Mouse (Mus musculus) erythroblast, embryonic 14.5 days (primary cell): ENCODE results near the gene Stat6. TPM values are rescaled to one million over a fixed set of nuclear protein-coding genes. Genes with fewer than 3 reads are reported as not detected.

ENCODE experiments used
- H3K27me3 ChIP-seq: 2 replicates; pipeline ENCODE4 v1.6.1; 2012; ENCODE audit warnings: inconsistent platforms; ENCODE audit not compliant: control insufficient read depth
- H3K36me3 ChIP-seq: 2 replicates; pipeline ENCODE4 v1.6.1; 2012; ENCODE audit warnings: mild to moderate bottlenecking, inconsistent platforms; ENCODE audit not compliant: control insufficient read depth
- H3K4me1 ChIP-seq: 2 replicates; pipeline ENCODE4 v1.6.1; 2012; ENCODE audit warnings: inconsistent platforms; ENCODE audit not compliant: control insufficient read depth
- H3K4me3 ChIP-seq: replicated peaks from 2 replicates; pipeline ENCODE3; 2012; ENCODE audit warnings: moderate library complexity, mild to moderate bottlenecking, inconsistent platforms
- H3K9me3 ChIP-seq: 2 replicates; pipeline ENCODE4 v1.6.1; 2012; ENCODE audit warnings: low read length, inconsistent platforms, mixed read lengths; ENCODE audit not compliant: control insufficient read depth
- GATA1 ChIP-seq: IDR thresholded peaks from 2 replicates; pipeline ENCODE4 v1.6.1; 2012; ENCODE audit warnings: low read length, inconsistent platforms, mixed read lengths
- TAL1 ChIP-seq: IDR thresholded peaks from 3 replicates; pipeline ENCODE4 v1.6.1; 2012; ENCODE audit warnings: low read length, inconsistent platforms, mixed read lengths
- polyA plus RNA-seq: library from polyadenylated mRNA; stranded (reverse); fragments of >175 nt; gene quantifications from 2 replicates; pipeline ENCODE4 v1.2.3, GENCODE M21; 2012

Stat6 gene
- polyA plus RNA-seq, 1 experiment, result 1.2 TPM

GRCm38 (mm10) chr10:127612079-127612775, 30.6 kb upstream of the Stat6 start:
- H3K4me3 ChIP-seq, result no peak overlapping the region
- TF ChIP-seq TAL1 (no peak), GATA1 (no peak)
- no peaks in the 10 kb centered on the region for H3K9me3 ChIP-seq
- H3K4me1 ChIP-seq, result peaks cover 4% of the 10 kb centered on the region
- peaks cover 3% of the 10 kb centered on the region; the same call in 1 of the 2 replicates for H3K36me3 ChIP-seq
- peaks cover 26% of the 10 kb centered on the region for H3K27me3 ChIP-seq

DNA sequence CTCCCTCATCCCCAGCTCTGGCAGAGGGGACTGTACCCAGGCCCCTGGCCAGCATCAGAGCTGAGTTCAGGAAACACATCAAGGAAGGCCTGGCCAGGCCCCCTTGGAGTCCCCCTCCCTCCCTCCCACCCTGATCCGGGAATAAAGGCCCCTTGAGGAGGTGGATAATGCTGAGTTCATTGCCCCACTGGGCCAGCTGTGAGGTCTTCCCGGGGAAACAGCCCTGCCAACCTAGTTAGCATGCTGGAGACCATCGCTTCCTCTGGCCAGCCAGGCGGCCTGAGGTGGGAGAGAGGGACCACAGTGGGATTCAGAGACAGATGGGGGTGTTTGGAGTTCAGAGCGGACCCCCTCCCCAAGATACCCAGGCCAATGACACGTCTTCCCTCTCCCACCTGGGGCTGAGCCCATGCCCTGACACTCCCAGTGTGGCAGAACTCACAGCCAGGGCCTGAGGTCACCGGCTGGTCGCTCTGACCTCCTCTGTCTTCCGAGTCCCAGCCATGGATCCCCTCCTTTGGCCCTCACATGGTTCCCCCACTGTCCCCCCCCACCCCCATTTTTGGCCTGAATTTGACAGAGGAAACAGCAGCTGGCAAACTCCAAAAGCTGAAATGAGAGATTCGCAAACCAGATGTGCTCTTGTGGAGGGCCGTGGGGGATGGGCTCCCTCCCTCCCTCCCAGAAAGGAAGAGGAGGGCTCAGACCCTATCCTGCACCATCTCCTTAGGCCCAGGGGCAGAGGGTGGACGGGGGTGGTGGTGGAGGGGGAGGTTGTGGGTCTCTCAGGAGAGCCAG, 28.4 kb upstream of the Stat6 start:
- H3K36me3 ChIP-seq, result no peaks in the 10 kb centered on the region; the same call in 1 of the 2 replicates
- no peak overlapping the region for H3K4me3 ChIP-seq
- no peak for TF ChIP-seq TAL1
- TF ChIP-seq GATA1, result no peak
- H3K9me3 ChIP-seq, result no peaks in the 10 kb centered on the region
- peaks cover 48% of the 10 kb centered on the region for H3K27me3 ChIP-seq
- peaks cover 4% of the 10 kb centered on the region for H3K4me1 ChIP-seq

DNA sequence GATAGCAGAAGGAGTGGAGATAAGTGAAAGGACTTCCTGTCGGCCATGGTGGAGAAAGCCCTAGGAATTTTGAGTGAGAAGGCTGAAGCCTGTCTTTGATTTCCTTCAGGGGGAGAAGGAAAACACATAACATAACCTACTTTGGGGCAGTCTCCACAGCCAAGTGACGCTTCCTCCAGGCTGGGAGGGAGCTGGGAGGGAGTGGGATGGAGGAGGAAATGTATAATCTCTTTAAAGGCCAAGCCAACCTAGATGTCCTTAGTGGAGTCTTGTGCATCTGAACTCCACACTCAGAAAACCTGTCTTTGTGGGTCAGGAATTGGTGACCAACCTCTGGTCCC, 27.8 kb upstream of the Stat6 start:
- Histone ChIP-seq H3K27me3 (peaks cover 54% of the 10 kb centered on the region), H3K4me3 (no peak overlapping the region), H3K4me1 (peaks cover 4% of the 10 kb centered on the region), H3K36me3 (no peaks in the 10 kb centered on the region; the same call in 1 of the 2 replicates), H3K9me3 (no peaks in the 10 kb centered on the region)
- no peak for TF ChIP-seq TAL1
- no peak for TF ChIP-seq GATA1

GRCm38 (mm10) chr10:127615591-127615990, 27.2 kb upstream of the Stat6 start:
- Histone ChIP-seq H3K36me3 (no peaks in the 10 kb centered on the region; the same call in 1 of the 2 replicates), H3K4me3 (no peak overlapping the region), H3K4me1 (peaks cover 4% of the 10 kb centered on the region), H3K9me3 (no peaks in the 10 kb centered on the region), H3K27me3 (peaks cover 60% of the 10 kb centered on the region)
- TF ChIP-seq TAL1, result no peak
- TF ChIP-seq GATA1, result no peak

GRCm38 (mm10) chr10:127616261-127616679, 26.5 kb upstream of the Stat6 start:
- H3K9me3 ChIP-seq, result no peaks in the 10 kb centered on the region
- H3K36me3 ChIP-seq, result no peaks in the 10 kb centered on the region; the same call in 1 of the 2 replicates
- peaks cover 65% of the 10 kb centered on the region for H3K27me3 ChIP-seq
- TF ChIP-seq GATA1, result no peak
- no peak for TF ChIP-seq TAL1
- H3K4me3 ChIP-seq, result no peak overlapping the region
- peaks cover 5% of the 10 kb centered on the region for H3K4me1 ChIP-seq

DNA sequence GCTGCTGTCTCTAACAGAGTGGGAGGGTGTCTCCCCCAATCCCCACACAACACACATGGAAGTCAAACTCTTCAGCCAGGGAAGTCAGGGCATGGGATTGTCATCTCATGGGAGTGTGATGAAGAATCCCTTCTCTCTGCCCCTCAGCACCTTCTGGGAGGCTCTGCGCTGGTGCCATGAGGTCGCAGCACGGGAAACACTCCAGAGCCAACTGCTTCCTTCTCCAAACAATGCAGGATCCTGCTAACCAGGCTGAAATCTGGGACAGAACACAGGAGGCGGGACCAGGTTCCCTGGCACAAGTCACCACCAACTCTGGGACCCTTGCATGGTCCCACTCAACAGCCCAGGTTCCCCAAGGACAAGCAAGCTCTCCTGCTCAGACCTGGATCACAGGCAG, 25.5 kb upstream of the Stat6 start:
- H3K4me3 ChIP-seq, result no peak overlapping the region
- H3K4me1 ChIP-seq, result peaks cover 11% of the 10 kb centered on the region
- H3K36me3 ChIP-seq, result no peaks in the 10 kb centered on the region; the same call in 1 of the 2 replicates
- H3K9me3 ChIP-seq, result no peaks in the 10 kb centered on the region
- H3K27me3 ChIP-seq, result peaks cover 76% of the 10 kb centered on the region
- TF ChIP-seq TAL1 (no peak), GATA1 (no peak)

DNA sequence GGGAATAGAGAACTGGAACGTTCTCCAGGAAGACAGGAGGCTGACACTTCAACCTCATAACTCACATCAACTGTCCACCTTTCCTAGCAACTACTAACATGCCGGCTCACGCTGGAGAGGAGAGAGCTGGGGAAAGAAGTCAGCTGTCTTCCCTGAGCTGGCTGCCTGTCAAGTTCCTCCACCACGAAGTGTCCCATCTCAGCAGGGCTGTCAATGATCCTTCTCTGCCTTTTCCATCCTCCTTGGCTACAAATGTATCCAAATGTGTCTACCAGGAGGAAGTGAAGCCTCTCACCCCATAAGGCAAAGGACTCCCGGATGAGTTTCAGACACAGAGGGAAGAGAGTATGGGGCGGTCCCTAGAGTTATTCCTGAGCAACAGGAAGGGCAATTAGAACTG, 24.6 kb upstream of the Stat6 start:
- no peaks in the 10 kb centered on the region for H3K9me3 ChIP-seq
- H3K27me3 ChIP-seq, result peaks cover 79% of the 10 kb centered on the region
- TF ChIP-seq TAL1, result no peak
- no peak for TF ChIP-seq GATA1
- no peaks in the 10 kb centered on the region; the same call in 1 of the 2 replicates for H3K36me3 ChIP-seq
- H3K4me3 ChIP-seq, result no peak overlapping the region
- peaks cover 8% of the 10 kb centered on the region for H3K4me1 ChIP-seq

DNA sequence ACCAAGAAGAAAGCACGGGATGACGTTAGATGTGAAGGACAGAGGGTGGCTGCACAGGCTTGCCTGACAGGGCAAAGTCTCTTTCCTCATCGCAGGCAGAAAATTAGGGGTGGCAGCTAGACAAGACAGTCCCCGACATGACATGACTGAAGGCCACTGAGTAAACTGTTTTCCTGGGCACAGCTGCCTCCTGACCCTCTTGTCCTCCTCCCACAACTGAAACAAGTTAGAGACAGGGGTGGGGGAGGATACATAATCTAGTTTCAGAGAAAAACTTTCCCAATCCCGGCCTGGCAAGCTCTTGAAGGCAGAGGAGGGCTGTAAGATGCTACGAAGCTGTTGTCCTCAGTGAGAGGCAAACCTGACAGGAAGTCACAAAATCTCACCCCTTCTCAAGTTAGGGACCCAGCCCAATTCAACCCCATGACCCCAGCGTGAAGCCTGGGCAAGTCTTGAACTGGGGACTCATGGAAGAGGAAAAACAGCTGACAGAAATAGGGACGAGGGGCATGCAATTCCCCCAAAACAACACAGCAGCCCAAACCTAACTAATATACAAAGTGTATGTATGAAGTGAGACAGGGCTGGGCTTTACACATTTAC, 23.6 kb upstream of the Stat6 start:
- Histone ChIP-seq H3K4me1 (peaks cover 8% of the 10 kb centered on the region), H3K4me3 (peak overlapping the region; percentile 51), H3K36me3 (no peaks in the 10 kb centered on the region; the same call in 1 of the 2 replicates), H3K9me3 (no peaks in the 10 kb centered on the region), H3K27me3 (peaks cover 78% of the 10 kb centered on the region)
- TF ChIP-seq TAL1 (no peak), GATA1 (no peak)

- Histone ChIP-seq H3K4me3 (peak overlapping the region; percentile 51), H3K27me3 (peaks cover 75% of the 10 kb centered on the region), H3K9me3 (no peaks in the 10 kb centered on the region), H3K4me1 (peaks cover 8% of the 10 kb centered on the region), H3K36me3 (no peaks in the 10 kb centered on the region)
- TF ChIP-seq TAL1, result no peak
- TF ChIP-seq GATA1, result no peak
Measured at GRCm38 (mm10) chr10:127619941-127620405, 22.8 kb upstream of the Stat6 start.
